Mouse (Mus musculus) layer of hippocampus, adult 11-12 months (tissue): ENCODE results near the gene Tpcn1.

ENCODE experiments used
- DNase-seq: peaks from one replicate; pipeline ENCODE4 v3.0.0; 2022; ENCODE audit warnings: low spot score

The Tpcn1 gene

GRCm38 (mm10) chr5:120578504-120579081, 9.9 kb downstream of the Tpcn1 start:
- DNase-seq = no peak

- no peak for DNase-seq
Observed at GRCm38 (mm10) chr5:120577935-120578441, 10.5 kb downstream of the Tpcn1 start.

GRCm38 (mm10) chr5:120576781-120577301, 11.6 kb downstream of the Tpcn1 start:
- no peak for DNase-seq

GRCm38 (mm10) chr5:120574469-120575063, 13.9 kb downstream of the Tpcn1 start:
- no peak for DNase-seq

- no peak for DNase-seq
Observed at GRCm38 (mm10) chr5:120571056-120571740, 17.3 kb downstream of the Tpcn1 start.

- no peak for DNase-seq
Observed at GRCm38 (mm10) chr5:120570289-120570897, 18.1 kb downstream of the Tpcn1 start.

GRCm38 (mm10) chr5:120569791-120570190, 18.7 kb downstream of the Tpcn1 start:
- no peak for DNase-seq

- no peak for DNase-seq
Observed at GRCm38 (mm10) chr5:120568964-120569363, 19.5 kb downstream of the Tpcn1 start.

- no peak for DNase-seq
Observed at GRCm38 (mm10) chr5:120568336-120568768, 20.1 kb downstream of the Tpcn1 start.

- no peak for DNase-seq
Observed at GRCm38 (mm10) chr5:120567761-120568211, 20.7 kb downstream of the Tpcn1 start.

- no peak for DNase-seq
Observed at GRCm38 (mm10) chr5:120567253-120567701, 21.2 kb downstream of the Tpcn1 start.

- no peak for DNase-seq
Observed at GRCm38 (mm10) chr5:120566681-120567252, 21.7 kb downstream of the Tpcn1 start.

GRCm38 (mm10) chr5:120566101-120566500, 22.4 kb downstream of the Tpcn1 start:
- no peak for DNase-seq

- DNase-seq = no peak
Observed at GRCm38 (mm10) chr5:120565171-120565905, 23.1 kb downstream of the Tpcn1 start.

- DNase-seq = no peak
Observed at GRCm38 (mm10) chr5:120563914-120564311, 24.6 kb downstream of the Tpcn1 start.

- DNase-seq = no peak
Observed at GRCm38 (mm10) chr5:120562956-120563913, 25.2 kb downstream of the Tpcn1 start.

GRCm38 (mm10) chr5:120560616-120561311, 27.7 kb downstream of the Tpcn1 start:
- DNase-seq = no peak

GRCm38 (mm10) chr5:120560129-120560615, 28.3 kb downstream of the Tpcn1 start:
- no peak for DNase-seq

- DNase-seq = no peak
Observed at GRCm38 (mm10) chr5:120558762-120559161, 29.7 kb downstream of the Tpcn1 start.
